Mouse (Mus musculus): ENCODE results near the gene Klra5. TPM values are rescaled to one million over a fixed set of nuclear protein-coding genes. Genes with fewer than 3 reads are reported as not detected.
"Not testable (repeated sequence)": the region's sequence is repeated elsewhere in the genome, so short reads cannot be mapped to it uniquely, and the experiment has no call there.

Klra5 gene
- 2.1 TPM in 1 of 2 replicates, not detected in the other for total RNA-seq (2017)

GRCm38 (mm10) chr6:129917476-129917946 is at the start of gene Klra5:
TSS of gene Klra5 (minus strand) at chr6:129917650.
- ATAC-seq (replicated peaks in 1 of 2; ENCODE audit: insufficient read depth in 1 of 2, low FRiP score in 2 of 2, low TSS enrichment in 1 of 2, low read depth in 1 of 2, poor library complexity in 2 of 2, severe bottlenecking in 2 of 2) = peak; percentile 76 to 89

GRCm38 (mm10) chr6:129916996-129917395 is 454 bp downstream of the Klra5 start:
- no peak for ATAC-seq (replicated peaks in 1 of 2; ENCODE audit: insufficient read depth in 1 of 2, low FRiP score in 2 of 2, low TSS enrichment in 1 of 2, low read depth in 1 of 2, poor library complexity in 2 of 2, severe bottlenecking in 2 of 2)

- ATAC-seq (replicated peaks in 1 of 2; ENCODE audit: insufficient read depth in 1 of 2, low FRiP score in 2 of 2, low TSS enrichment in 1 of 2, low read depth in 1 of 2, poor library complexity in 2 of 2, severe bottlenecking in 2 of 2) = peak in 1 of 2 experiments; percentile 56; a peak in 1 of 4 replicates
Observed at GRCm38 (mm10) chr6:129882525-129882924, 34.9 kb downstream of the Klra5 start.

DNA sequence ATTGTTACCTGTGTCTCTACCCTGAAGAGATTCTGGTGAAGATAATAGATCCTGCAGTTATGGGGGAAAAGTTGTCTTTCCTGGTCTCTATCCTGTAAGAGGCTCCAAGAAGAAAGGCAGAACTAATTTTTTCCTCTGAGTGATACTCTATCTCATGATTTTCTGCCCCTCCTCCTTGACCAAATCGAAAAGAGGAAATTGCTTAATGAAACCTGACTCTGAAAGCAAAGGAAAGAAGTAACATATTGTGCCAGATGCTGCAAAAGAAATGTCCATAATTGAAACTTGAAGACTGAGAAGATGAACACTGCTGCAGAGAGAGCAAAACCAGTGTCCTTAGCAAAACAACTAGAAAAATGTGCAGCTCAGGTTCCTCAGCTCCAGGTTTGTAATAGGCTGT is 40.9 kb downstream of the Klra5 start, which contains the start of gene Klra17:
TSS of gene Klra17 (minus strand) at position 124 of the 400 bp plus-strand sequence.
- ATAC-seq (replicated peaks in 1 of 2; ENCODE audit: insufficient read depth in 1 of 2, low FRiP score in 2 of 2, low TSS enrichment in 1 of 2, low read depth in 1 of 2, poor library complexity in 2 of 2, severe bottlenecking in 2 of 2) = peak; percentile 62 to 74; a peak in 3 of 4 replicates

GRCm38 (mm10) chr6:129862349-129862748 is 55.1 kb downstream of the Klra5 start, which contains the start of gene Gm17631:
TSS of gene Gm17631 (plus strand) at chr6:129862649.
- not testable (repeated sequence) for ATAC-seq (replicated peaks in 1 of 2; ENCODE audit: insufficient read depth in 1 of 2, low FRiP score in 2 of 2, low TSS enrichment in 1 of 2, low read depth in 1 of 2, poor library complexity in 2 of 2, severe bottlenecking in 2 of 2)

Other genes starting within 250 kb of the Klra5 start
- 1.0 and 3.1 TPM in 2 replicates for gene Klrc1, start 238.7 kb downstream of the Klra5 start, total RNA-seq (2017)
- not detected in 2 replicates for gene Klri1, start 200.5 kb downstream of the Klra5 start, total RNA-seq (2017)
- 0.15 and 0.38 TPM in 2 replicates for gene Klri2, start 177.2 kb downstream of the Klra5 start, total RNA-seq (2017)
- gene Gm156, start 133.4 kb downstream of the Klra5 start, total RNA-seq (2017) = not detected in 2 replicates
- not detected in 2 replicates for gene Gm17631, start 55.0 kb downstream of the Klra5 start, total RNA-seq (2017)
- 5.0 TPM in 1 of 2 replicates, not detected in the other for gene Klra17, start 41.0 kb downstream of the Klra5 start, total RNA-seq (2017)
- gene Klra6, start 109.3 kb upstream of the Klra5 start, total RNA-seq (2017) = not detected in 2 replicates
- not detected in 2 replicates for gene Klra4, start 149.6 kb upstream of the Klra5 start, total RNA-seq (2017)
- gene Klra8, start 212.2 kb upstream of the Klra5 start, total RNA-seq (2017) = 0.94 TPM in 1 of 2 replicates, not detected in the other